Mouse (Mus musculus): ENCODE measurements around the gene Washc2. TPM values are rescaled to one million over a fixed set of nuclear protein-coding genes. Genes with fewer than 3 reads are reported as not detected.
"Not testable (repeated sequence)": the region's sequence is repeated elsewhere in the genome, so short reads cannot be mapped to it uniquely, and the experiment has no call there.

Washc2 gene
- polyA plus RNA-seq (2016; fragmentation: Nextera tagmentation; extraction: Ambion mirVana): 63.8 and 67.4 TPM in 2 replicates

- peak within 1 kb of the TSS; percentile 58 for H3K4me3 ChIP-seq
- H3K36me3 ChIP-seq: peaks cover 22% of the 10 kb centered on the region
- no peaks in the 10 kb centered on the region for H3K9me3 ChIP-seq
- no peaks in the 10 kb centered on the region for H3K27me3 ChIP-seq
- H3K4me1 ChIP-seq: peaks cover 14% of the 10 kb centered on the region; the same call in 1 of the 2 replicates
- peak within 1 kb of the TSS; percentile 82 for H3K9ac ChIP-seq
- peak; percentile 96 for ATAC-seq (ENCODE audit: insufficient number of reproducible peaks, insufficient read depth, low FRiP score, low TSS enrichment)
- peak within 1 kb of the TSS; percentile 87 for H3K4me2 ChIP-seq (replicated peaks)
- H3K27ac ChIP-seq: peak within 1 kb of the TSS; percentile 41; the same call in 1 of the 2 replicates
- under 1% methylated on average over 50 of the region's 51 CpGs for WGBS
Measured at GRCm38 (mm10) chr6:116207729-116208534, at the start of gene Washc2. Gene Washc2, plus strand, starts transcription at chr6:116208038.

GRCm38 (mm10) chr6:116166383-116166782 lies 41.5 kb upstream of the Washc2 start:
- no peaks in the 10 kb centered on the region for H3K4me1 ChIP-seq
- no peak for ATAC-seq (ENCODE audit: insufficient number of reproducible peaks, insufficient read depth, low FRiP score, low TSS enrichment)
- no peaks in the 10 kb centered on the region for H3K9me3 ChIP-seq
- no peak overlapping the region for H3K27ac ChIP-seq
- peaks cover 13% of the 10 kb centered on the region for H3K36me3 ChIP-seq
- no peaks in the 10 kb centered on the region for H3K27me3 ChIP-seq
- H3K4me3 ChIP-seq: no peak overlapping the region
- no peak overlapping the region for H3K4me2 ChIP-seq (replicated peaks)
- 86% methylated on average over 1 of the region's 1 CpGs for WGBS
- H3K9ac ChIP-seq: no peak overlapping the region

- H3K4me3 ChIP-seq; H3K4me1 ChIP-seq; H3K27ac ChIP-seq; H3K27me3 ChIP-seq; H3K4me2 ChIP-seq (replicated peaks); H3K9me3 ChIP-seq; H3K9ac ChIP-seq; ATAC-seq (ENCODE audit: insufficient number of reproducible peaks, insufficient read depth, low FRiP score, low TSS enrichment); H3K36me3 ChIP-seq: not testable (repeated sequence)
- 67% methylated on average over 37 of the region's 37 CpGs for WGBS
Measured at GRCm38 (mm10) chr6:116173511-116174099, 34.2 kb upstream of the Washc2 start.

GRCm38 (mm10) chr6:116178376-116178775 lies 29.5 kb upstream of the Washc2 start:
- H3K4me1 ChIP-seq: no peaks in the 10 kb centered on the region
- H3K36me3 ChIP-seq: peaks cover 5% of the 10 kb centered on the region; the same call in 1 of the 2 replicates
- H3K27me3 ChIP-seq: no peaks in the 10 kb centered on the region
- no peaks in the 10 kb centered on the region for H3K9me3 ChIP-seq
- no peak overlapping the region for H3K27ac ChIP-seq
- no peak overlapping the region for H3K9ac ChIP-seq
- H3K4me2 ChIP-seq (replicated peaks): no peak overlapping the region
- WGBS: 87% methylated on average over 2 of the region's 2 CpGs
- ATAC-seq (ENCODE audit: insufficient number of reproducible peaks, insufficient read depth, low FRiP score, low TSS enrichment): no peak
- no peak overlapping the region for H3K4me3 ChIP-seq

GRCm38 (mm10) chr6:116180731-116181130 lies 27.1 kb upstream of the Washc2 start:
- Histone ChIP-seq H3K9ac (no peak overlapping the region), H3K9me3 (no peaks in the 10 kb centered on the region), H3K36me3 (peaks cover 5% of the 10 kb centered on the region; the same call in 1 of the 2 replicates), H3K4me2 (replicated peaks) (no peak overlapping the region), H3K4me1 (no peaks in the 10 kb centered on the region), H3K27me3 (no peaks in the 10 kb centered on the region), H3K27ac (no peak overlapping the region), H3K4me3 (no peak overlapping the region)
- no peak for ATAC-seq (ENCODE audit: insufficient number of reproducible peaks, insufficient read depth, low FRiP score, low TSS enrichment)
- 65% methylated on average over 3 of the region's 3 CpGs for WGBS

- WGBS: 90% methylated on average over 5 of the region's 5 CpGs
- H3K4me3 ChIP-seq: no peak overlapping the region
- H3K9ac ChIP-seq: no peak overlapping the region
- H3K36me3 ChIP-seq: peaks cover 5% of the 10 kb centered on the region; the same call in 1 of the 2 replicates
- no peak overlapping the region for H3K4me2 ChIP-seq (replicated peaks)
- no peak overlapping the region for H3K27ac ChIP-seq
- no peaks in the 10 kb centered on the region for H3K27me3 ChIP-seq
- H3K4me1 ChIP-seq: no peaks in the 10 kb centered on the region
- ATAC-seq (ENCODE audit: insufficient number of reproducible peaks, insufficient read depth, low FRiP score, low TSS enrichment): no peak
- H3K9me3 ChIP-seq: no peaks in the 10 kb centered on the region
Measured at GRCm38 (mm10) chr6:116183509-116183908, 24.3 kb upstream of the Washc2 start.

- Histone ChIP-seq H3K4me2 (replicated peaks) (no peak overlapping the region), H3K9ac (no peak overlapping the region), H3K4me3 (no peak overlapping the region), H3K4me1 (peaks cover 5% of the 10 kb centered on the region), H3K36me3 (no peaks in the 10 kb centered on the region; the same call in 1 of the 2 replicates), H3K9me3 (no peaks in the 10 kb centered on the region), H3K27ac (no peak overlapping the region), H3K27me3 (no peaks in the 10 kb centered on the region)
- 40% methylated on average over 2 of the region's 2 CpGs for WGBS
- ATAC-seq (ENCODE audit: insufficient number of reproducible peaks, insufficient read depth, low FRiP score, low TSS enrichment): no peak
Measured at GRCm38 (mm10) chr6:116186485-116186884, 21.4 kb upstream of the Washc2 start.

- Histone ChIP-seq H3K27me3 (no peaks in the 10 kb centered on the region), H3K27ac (no peak overlapping the region), H3K4me2 (replicated peaks) (no peak overlapping the region), H3K9me3 (no peaks in the 10 kb centered on the region), H3K4me1 (peaks cover 10% of the 10 kb centered on the region), H3K36me3 (no peaks in the 10 kb centered on the region), H3K9ac (no peak overlapping the region), H3K4me3 (no peak overlapping the region)
- 44% methylated on average over 1 of the region's 1 CpGs for WGBS
- ATAC-seq (ENCODE audit: insufficient number of reproducible peaks, insufficient read depth, low FRiP score, low TSS enrichment): no peak
Measured at GRCm38 (mm10) chr6:116189417-116189816, 18.4 kb upstream of the Washc2 start.

- 1% methylated on average over 26 of the region's 51 CpGs for WGBS
Measured at GRCm38 (mm10) chr6:116192809-116193311, 15.0 kb upstream of the Washc2 start.

GRCm38 (mm10) chr6:116193394-116194393 lies 14.1 kb upstream of the Washc2 start, which contains the start of gene Tmcc1:
Gene Tmcc1, minus strand, starts transcription at chr6:116193486.
- WGBS: under 1% methylated on average over 62 of the region's 68 CpGs
- Histone ChIP-seq H3K27ac (peak within 1 kb of the TSS; percentile 85), H3K4me1 (peaks cover 10% of the 10 kb centered on the region), H3K9ac (peak within 1 kb of the TSS; percentile 87), H3K4me2 (replicated peaks) (peak within 1 kb of the TSS; percentile 74), H3K27me3 (peaks cover 1% of the 10 kb centered on the region; the same call in 1 of the 2 replicates), H3K36me3 (no peaks in the 10 kb centered on the region), H3K4me3 (peak within 1 kb of the TSS; percentile 91), H3K9me3 (no peaks in the 10 kb centered on the region)
- ATAC-seq (ENCODE audit: insufficient number of reproducible peaks, insufficient read depth, low FRiP score, low TSS enrichment): peak; percentile 85

More at GRCm38 (mm10) chr6:116192809-116193311, 15.0 kb upstream of the Washc2 start:
- H3K9ac ChIP-seq: peak overlapping the region; percentile 87
- peak overlapping the region; percentile 85 for H3K27ac ChIP-seq
- ATAC-seq (ENCODE audit: insufficient number of reproducible peaks, insufficient read depth, low FRiP score, low TSS enrichment): peak; percentile 84
- H3K4me1 ChIP-seq: peaks cover 10% of the 10 kb centered on the region
- H3K27me3 ChIP-seq: no peaks in the 10 kb centered on the region
- no peaks in the 10 kb centered on the region for H3K36me3 ChIP-seq
- H3K4me2 ChIP-seq (replicated peaks): peak overlapping the region; percentile 74
- peak overlapping the region; percentile 91 for H3K4me3 ChIP-seq
- no peaks in the 10 kb centered on the region for H3K9me3 ChIP-seq

- WGBS: 75% methylated on average over 8 of the region's 8 CpGs
- Histone ChIP-seq H3K4me1 (peaks cover 10% of the 10 kb centered on the region), H3K9ac (no peak overlapping the region), H3K27ac (no peak overlapping the region), H3K27me3 (peaks cover 5% of the 10 kb centered on the region; the same call in 1 of the 2 replicates), H3K4me2 (replicated peaks) (no peak overlapping the region), H3K4me3 (no peak overlapping the region), H3K9me3 (no peaks in the 10 kb centered on the region), H3K36me3 (no peaks in the 10 kb centered on the region)
- no peak for ATAC-seq (ENCODE audit: insufficient number of reproducible peaks, insufficient read depth, low FRiP score, low TSS enrichment)
Measured at GRCm38 (mm10) chr6:116195811-116196210, 12.0 kb upstream of the Washc2 start.
